Mouse (Mus musculus): ENCODE results near the gene Srek1ip1.

DNA sequence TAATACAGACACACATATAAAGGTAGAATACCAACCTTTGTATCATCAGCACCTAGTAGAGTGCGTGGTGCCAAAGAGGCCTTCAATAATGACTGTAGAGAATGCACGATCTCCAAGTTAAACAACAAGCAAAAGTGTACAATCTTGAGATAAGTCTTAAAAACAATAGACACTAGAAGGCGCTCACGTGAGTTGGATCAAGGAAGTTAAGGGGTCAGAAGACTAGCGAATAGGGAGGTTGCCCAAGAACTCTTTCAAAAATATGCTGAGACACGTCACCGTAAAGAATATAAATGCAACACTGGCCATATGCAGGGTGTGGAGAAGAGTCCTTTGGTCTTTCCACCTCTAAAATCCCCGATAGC is 24.0 kb downstream of the Srek1ip1 start:
- TF ChIP-seq POLR2A (IDR thresholded peaks at IDR 0.05; ENCODE audit: control insufficient read depth in 1 of 2, insufficient read depth in 1 of 2, low read depth in 1 of 2, low read length in 2 of 2, poor library complexity in 1 of 2) (no peak), SMC3 (IDR thresholded peaks at IDR 0.05; ENCODE audit: low read depth, low read length) (no peak), TBP (IDR thresholded peaks at IDR 0.05; ENCODE audit: low read depth, low read length) (no peak), UBTF (IDR thresholded peaks at IDR 0.05; ENCODE audit: borderline replicate concordance, insufficient read depth, low read depth, low read length) (no peak), CTCF (IDR thresholded peaks at IDR 0.05 in 2 of 3, conservative IDR thresholded peaks at IDR 0.05 in 1 of 3; ENCODE audit: control insufficient read depth in 1 of 3, insufficient read depth in 1 of 3, low read depth in 2 of 3, low read length in 3 of 3, poor library complexity in 1 of 3, severe bottlenecking in 1 of 3) (peak in 1 of 3 experiments; percentile 40; a peak in 2 of 6 replicates), EP300 (IDR thresholded peaks at IDR 0.05; ENCODE audit: low read depth in 1 of 2, low read length in 2 of 2) (no peak), E2F4 (IDR thresholded peaks at IDR 0.05; ENCODE audit: borderline replicate concordance, low read depth, low read length) (no peak), GATA1 (IDR thresholded peaks at IDR 0.05; ENCODE audit: low read depth, low read length) (no peak), ZC3H11A (IDR thresholded peaks at IDR 0.05; ENCODE audit: low read depth, low read length) (no peak), USF2 (IDR thresholded peaks at IDR 0.05; ENCODE audit: borderline replicate concordance in 1 of 2, insufficient read depth in 1 of 2, low read depth in 1 of 2, low read length in 2 of 2) (no peak), RAD21 (IDR thresholded peaks at IDR 0.05; ENCODE audit: low read depth, low read length) (no peak)
